Mouse (Mus musculus): ENCODE data around the gene Cyp4a29. TPM values are rescaled to one million over a fixed set of nuclear protein-coding genes. Genes with fewer than 3 reads are reported as not detected.
A peak's percentile ranks its signal among the peaks of the same experiment; 100 is the strongest.
"Not testable (repeated sequence)": the region's sequence is repeated elsewhere in the genome, so short reads cannot be mapped to it uniquely, and the experiment has no call there.

Gene Cyp4a29
- polyA plus RNA-seq (2014; fragmentation: Nextera tagmentation; extraction: Ambion mirVana), result not detected in 2 replicates

- Histone ChIP-seq H3K4me1 (replicated peaks; ENCODE audit: control insufficient read depth, insufficient read depth, low read length) (no peaks in the 10 kb centered on the region), H3K4me3 (ENCODE audit: low read depth, low read length) (no peak within 1 kb of the TSS), H3K9ac (ENCODE audit: low read length) (no peak within 1 kb of the TSS), H3K36me3 (ENCODE audit: control insufficient read depth, insufficient read depth, low read length) (no peaks in the 10 kb centered on the region), H3K9me3 (ENCODE audit: control insufficient read depth, low read length) (no peaks in the 10 kb centered on the region), H3K27ac (ENCODE audit: low read depth, low read length) (no peak within 1 kb of the TSS), H3K27me3 (ENCODE audit: control insufficient read depth, insufficient read depth, low read length) (no peaks in the 10 kb centered on the region), H3K4me2 (ENCODE audit: low read depth, low read length, severe bottlenecking) (no peak within 1 kb of the TSS)
- no peak for DNase-seq (ENCODE audit: low spot score)
- WGBS, result 84% methylated on average over 3 of the region's 3 CpGs
- no peak for ATAC-seq (replicated peaks; ENCODE audit: low FRiP score)
Measured at GRCm38 (mm10) chr4:115241784-115242183, at the start of gene Cyp4a29. Gene Cyp4a29, plus strand, starts transcription at chr4:115242084.

GRCm38 (mm10) chr4:115232901-115233300, 9.0 kb upstream of the Cyp4a29 start:
- not testable (repeated sequence) for ATAC-seq (replicated peaks; ENCODE audit: low FRiP score); H3K9me3 ChIP-seq (ENCODE audit: control insufficient read depth, low read length); H3K36me3 ChIP-seq (ENCODE audit: control insufficient read depth, insufficient read depth, low read length); H3K4me1 ChIP-seq (replicated peaks; ENCODE audit: control insufficient read depth, insufficient read depth, low read length); H3K9ac ChIP-seq (ENCODE audit: low read length); H3K27ac ChIP-seq (ENCODE audit: low read depth, low read length); H3K4me3 ChIP-seq (ENCODE audit: low read depth, low read length); DNase-seq (ENCODE audit: low spot score); H3K27me3 ChIP-seq (ENCODE audit: control insufficient read depth, insufficient read depth, low read length); H3K4me2 ChIP-seq (ENCODE audit: low read depth, low read length, severe bottlenecking)
- WGBS, result 82% methylated on average over 2 of the region's 2 CpGs

- H3K4me2 ChIP-seq (ENCODE audit: low read depth, low read length, severe bottlenecking), result no peak overlapping the region
- WGBS, result 88% methylated on average over 1 of the region's 1 CpGs
- DNase-seq (ENCODE audit: low spot score) (no peak), ATAC-seq (replicated peaks; ENCODE audit: low FRiP score) (no peak)
- no peak overlapping the region for H3K4me3 ChIP-seq (ENCODE audit: low read depth, low read length)
- H3K36me3 ChIP-seq (ENCODE audit: control insufficient read depth, insufficient read depth, low read length), result no peaks in the 10 kb centered on the region
- H3K27me3 ChIP-seq (ENCODE audit: control insufficient read depth, insufficient read depth, low read length), result no peaks in the 10 kb centered on the region
- no peak overlapping the region for H3K9ac ChIP-seq (ENCODE audit: low read length)
- no peaks in the 10 kb centered on the region for H3K9me3 ChIP-seq (ENCODE audit: control insufficient read depth, low read length)
- no peak overlapping the region for H3K27ac ChIP-seq (ENCODE audit: low read depth, low read length)
- no peaks in the 10 kb centered on the region for H3K4me1 ChIP-seq (replicated peaks; ENCODE audit: control insufficient read depth, insufficient read depth, low read length)
Measured at GRCm38 (mm10) chr4:115236462-115237096, 5.3 kb upstream of the Cyp4a29 start.

- ATAC-seq (replicated peaks; ENCODE audit: low FRiP score); H3K27me3 ChIP-seq (ENCODE audit: control insufficient read depth, insufficient read depth, low read length); H3K27ac ChIP-seq (ENCODE audit: low read depth, low read length); DNase-seq (ENCODE audit: low spot score); H3K9ac ChIP-seq (ENCODE audit: low read length); H3K4me1 ChIP-seq (replicated peaks; ENCODE audit: control insufficient read depth, insufficient read depth, low read length); H3K36me3 ChIP-seq (ENCODE audit: control insufficient read depth, insufficient read depth, low read length); H3K9me3 ChIP-seq (ENCODE audit: control insufficient read depth, low read length); H3K4me2 ChIP-seq (ENCODE audit: low read depth, low read length, severe bottlenecking); H3K4me3 ChIP-seq (ENCODE audit: low read depth, low read length): not testable (repeated sequence)
- WGBS, result 89% methylated on average over 3 of the region's 4 CpGs
Measured at GRCm38 (mm10) chr4:115264687-115265569, 23.0 kb downstream of the Cyp4a29 start.

GRCm38 (mm10) chr4:115278215-115278982, 36.5 kb downstream of the Cyp4a29 start:
- not testable (repeated sequence) for H3K9me3 ChIP-seq (ENCODE audit: control insufficient read depth, low read length); H3K27me3 ChIP-seq (ENCODE audit: control insufficient read depth, insufficient read depth, low read length); ATAC-seq (replicated peaks; ENCODE audit: low FRiP score); H3K27ac ChIP-seq (ENCODE audit: low read depth, low read length); H3K4me1 ChIP-seq (replicated peaks; ENCODE audit: control insufficient read depth, insufficient read depth, low read length); H3K4me2 ChIP-seq (ENCODE audit: low read depth, low read length, severe bottlenecking); H3K4me3 ChIP-seq (ENCODE audit: low read depth, low read length); DNase-seq (ENCODE audit: low spot score); H3K9ac ChIP-seq (ENCODE audit: low read length); H3K36me3 ChIP-seq (ENCODE audit: control insufficient read depth, insufficient read depth, low read length)
- 90% methylated on average over 2 of the region's 3 CpGs for WGBS

- Histone ChIP-seq H3K9ac (ENCODE audit: low read length) (no peak overlapping the region), H3K27me3 (ENCODE audit: control insufficient read depth, insufficient read depth, low read length) (no peaks in the 10 kb centered on the region), H3K9me3 (ENCODE audit: control insufficient read depth, low read length) (no peaks in the 10 kb centered on the region), H3K4me2 (ENCODE audit: low read depth, low read length, severe bottlenecking) (peak overlapping the region; percentile 57; the same call in 1 of the 2 replicates), H3K4me3 (ENCODE audit: low read depth, low read length) (peak overlapping the region; percentile 28), H3K4me1 (replicated peaks; ENCODE audit: control insufficient read depth, insufficient read depth, low read length) (no peaks in the 10 kb centered on the region), H3K27ac (ENCODE audit: low read depth, low read length) (no peak overlapping the region), H3K36me3 (ENCODE audit: control insufficient read depth, insufficient read depth, low read length) (no peaks in the 10 kb centered on the region)
- DNase-seq (ENCODE audit: low spot score), result no peak
- ATAC-seq (replicated peaks; ENCODE audit: low FRiP score), result peak; percentile 45; the same call in 1 of the 2 replicates
Measured at GRCm38 (mm10) chr4:115280342-115280741, 38.5 kb downstream of the Cyp4a29 start.

GRCm38 (mm10) chr4:115280779-115281178, 38.9 kb downstream of the Cyp4a29 start:
- H3K27ac ChIP-seq (ENCODE audit: low read depth, low read length); DNase-seq (ENCODE audit: low spot score): not testable (repeated sequence)

GRCm38 (mm10) chr4:115281231-115281767, 39.4 kb downstream of the Cyp4a29 start:
- H3K4me1 ChIP-seq (replicated peaks; ENCODE audit: control insufficient read depth, insufficient read depth, low read length); DNase-seq (ENCODE audit: low spot score); H3K27me3 ChIP-seq (ENCODE audit: control insufficient read depth, insufficient read depth, low read length); H3K9me3 ChIP-seq (ENCODE audit: control insufficient read depth, low read length); H3K36me3 ChIP-seq (ENCODE audit: control insufficient read depth, insufficient read depth, low read length); H3K27ac ChIP-seq (ENCODE audit: low read depth, low read length): not testable (repeated sequence)
- peak overlapping the region; percentile 57 for H3K4me2 ChIP-seq (ENCODE audit: low read depth, low read length, severe bottlenecking)
- WGBS, result 18% methylated on average over 19 of the region's 23 CpGs
- peak overlapping the region; percentile 28; the same call in 1 of the 2 replicates for H3K4me3 ChIP-seq (ENCODE audit: low read depth, low read length)
- ATAC-seq (replicated peaks; ENCODE audit: low FRiP score), result peak; percentile 71
- H3K9ac ChIP-seq (ENCODE audit: low read length), result peak overlapping the region; percentile 53; the same call in 1 of the 2 replicates

More at GRCm38 (mm10) chr4:115280779-115281178, 38.9 kb downstream of the Cyp4a29 start:
- WGBS, result 11% methylated on average over 9 of the region's 10 CpGs
- Histone ChIP-seq H3K4me3 (ENCODE audit: low read depth, low read length) (peak overlapping the region; percentile 28), H3K9ac (ENCODE audit: low read length) (peak overlapping the region; percentile 53; the same call in 1 of the 2 replicates), H3K4me2 (ENCODE audit: low read depth, low read length, severe bottlenecking) (peak overlapping the region; percentile 57)
- not testable (repeated sequence) for H3K36me3 ChIP-seq (ENCODE audit: control insufficient read depth, insufficient read depth, low read length); H3K4me1 ChIP-seq (replicated peaks; ENCODE audit: control insufficient read depth, insufficient read depth, low read length); H3K27me3 ChIP-seq (ENCODE audit: control insufficient read depth, insufficient read depth, low read length); H3K9me3 ChIP-seq (ENCODE audit: control insufficient read depth, low read length)
- 0 out of 2 replicates have a peak, but pooled peaks have one; percentile 47 for ATAC-seq (replicated peaks; ENCODE audit: low FRiP score)
